Mouse (Mus musculus): Measurements from ENCODE around the gene Nkd2. TPM values are rescaled to one million over a fixed set of nuclear protein-coding genes. Genes with fewer than 3 reads are reported as not detected.

Nkd2 gene
- total and polyA plus RNA-seq, 2 experiments, result 0.09 to 0.83 TPM

DNA sequence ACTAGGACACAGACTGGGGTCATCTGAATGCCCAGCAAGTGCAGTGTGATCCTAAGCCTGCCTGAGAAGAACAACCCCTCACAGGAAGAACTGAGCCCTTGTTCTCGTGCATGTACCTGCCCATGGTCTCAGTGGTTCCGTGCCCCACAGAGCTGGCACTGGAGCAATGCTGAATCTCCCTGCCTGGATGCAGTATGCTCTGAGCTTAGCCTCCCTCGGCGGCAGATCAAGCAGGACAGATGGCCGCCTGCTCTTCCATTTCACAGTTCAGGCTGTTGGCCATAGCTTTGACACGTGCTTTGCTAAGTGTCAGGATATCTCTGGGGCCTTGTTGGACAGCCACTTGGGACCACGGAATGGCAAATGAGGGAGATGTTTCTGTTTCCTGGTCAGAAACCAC, 33.2 kb downstream of the Nkd2 start:
- Histone ChIP-seq H3K9ac (ENCODE audit: low read depth, low read length) (no peak overlapping the region), H3K4me1 (ENCODE audit: control insufficient read depth, insufficient read depth, low read length) (no peaks in the 10 kb centered on the region), H3K4me3 (ENCODE audit: insufficient read depth, low read depth, low read length) (no peak overlapping the region), H3K27me3 (ENCODE audit: control insufficient read depth, insufficient read depth, low read length) (no peaks in the 10 kb centered on the region), H3K36me3 (ENCODE audit: control insufficient read depth, insufficient read depth, low read length) (peaks cover 41% of the 10 kb centered on the region), H3K79me2 (ENCODE audit: control insufficient read depth, insufficient read depth, low read length) (no peaks in the 10 kb centered on the region), H3K27ac (replicated peaks; ENCODE audit: insufficient read depth, low read depth, low read length) (no peak overlapping the region)
- TF ChIP-seq CTCF (IDR thresholded peaks at IDR 0.05; ENCODE audit: low read depth, low read length) (no peak), POLR2A (IDR thresholded peaks at IDR 0.05; ENCODE audit: extremely low read depth, insufficient read depth, low read length) (no peak)
- no peak for DNase-seq (ENCODE audit: extremely low read depth, low read depth, low spot score)
- WGBS, result 91% methylated on average over 7 of the region's 7 CpGs

DNA sequence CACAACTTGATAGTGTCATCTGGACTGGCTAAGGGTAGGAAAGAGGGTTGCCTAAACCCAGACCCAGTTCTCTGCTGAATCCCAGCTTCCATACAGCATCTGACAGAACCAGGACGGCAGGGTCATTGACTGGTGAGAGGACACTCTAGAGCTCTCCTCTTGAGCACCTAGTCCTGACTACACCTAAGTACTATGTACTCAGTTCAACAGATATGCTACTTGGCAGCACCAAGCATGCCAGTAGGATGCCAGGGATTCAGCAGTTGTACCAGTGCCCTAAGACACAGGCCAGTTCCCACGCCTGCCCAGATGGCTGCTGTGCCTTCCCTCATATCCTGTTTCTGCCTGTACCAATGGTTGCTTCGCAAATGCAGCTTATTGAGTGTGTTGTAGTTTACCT, 34.5 kb downstream of the Nkd2 start:
- Histone ChIP-seq H3K4me3 (ENCODE audit: insufficient read depth, low read depth, low read length) (no peak overlapping the region), H3K9ac (ENCODE audit: low read depth, low read length) (no peak overlapping the region), H3K27ac (replicated peaks; ENCODE audit: insufficient read depth, low read depth, low read length) (no peak overlapping the region), H3K79me2 (ENCODE audit: control insufficient read depth, insufficient read depth, low read length) (no peaks in the 10 kb centered on the region), H3K4me1 (ENCODE audit: control insufficient read depth, insufficient read depth, low read length) (no peaks in the 10 kb centered on the region), H3K27me3 (ENCODE audit: control insufficient read depth, insufficient read depth, low read length) (no peaks in the 10 kb centered on the region), H3K36me3 (ENCODE audit: control insufficient read depth, insufficient read depth, low read length) (peaks cover 51% of the 10 kb centered on the region)
- DNase-seq (ENCODE audit: extremely low read depth, low read depth, low spot score), result peak; percentile 24
- 87% methylated on average over 3 of the region's 3 CpGs for WGBS
- TF ChIP-seq CTCF (IDR thresholded peaks at IDR 0.05; ENCODE audit: low read depth, low read length) (no peak), POLR2A (IDR thresholded peaks at IDR 0.05; ENCODE audit: extremely low read depth, insufficient read depth, low read length) (no peak)

DNA sequence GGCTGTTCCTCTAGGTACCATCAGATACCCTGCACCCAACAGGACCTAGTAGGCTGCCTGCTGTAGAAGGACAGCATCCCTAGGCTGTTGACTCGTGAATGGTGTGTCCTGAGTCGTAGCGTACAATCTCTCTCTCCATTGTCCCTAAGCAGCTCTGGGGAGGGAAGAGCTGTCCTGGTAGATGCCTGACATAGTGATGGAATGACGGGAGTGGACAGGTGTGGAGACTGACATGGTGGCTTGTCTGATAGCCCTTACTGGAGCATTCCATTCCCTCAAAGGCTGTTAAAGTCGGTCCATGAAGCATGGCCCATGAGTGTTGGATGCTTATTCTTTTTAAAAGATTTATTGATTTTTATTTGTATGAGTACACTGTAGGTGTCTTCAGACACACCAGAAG, 42.5 kb downstream of the Nkd2 start:
- Histone ChIP-seq H3K36me3 (ENCODE audit: control insufficient read depth, insufficient read depth, low read length) (peaks cover 53% of the 10 kb centered on the region), H3K79me2 (ENCODE audit: control insufficient read depth, insufficient read depth, low read length) (no peaks in the 10 kb centered on the region), H3K4me1 (ENCODE audit: control insufficient read depth, insufficient read depth, low read length) (no peaks in the 10 kb centered on the region), H3K9ac (ENCODE audit: low read depth, low read length) (no peak overlapping the region), H3K27me3 (ENCODE audit: control insufficient read depth, insufficient read depth, low read length) (no peaks in the 10 kb centered on the region), H3K4me3 (ENCODE audit: insufficient read depth, low read depth, low read length) (no peak overlapping the region), H3K27ac (replicated peaks; ENCODE audit: insufficient read depth, low read depth, low read length) (no peak overlapping the region)
- DNase-seq (ENCODE audit: extremely low read depth, low read depth, low spot score), result no peak
- no peak for TF ChIP-seq CTCF (IDR thresholded peaks at IDR 0.05; ENCODE audit: low read depth, low read length)
- TF ChIP-seq POLR2A (IDR thresholded peaks at IDR 0.05; ENCODE audit: extremely low read depth, insufficient read depth, low read length), result no peak
- WGBS, result 88% methylated on average over 5 of the region's 5 CpGs

DNA sequence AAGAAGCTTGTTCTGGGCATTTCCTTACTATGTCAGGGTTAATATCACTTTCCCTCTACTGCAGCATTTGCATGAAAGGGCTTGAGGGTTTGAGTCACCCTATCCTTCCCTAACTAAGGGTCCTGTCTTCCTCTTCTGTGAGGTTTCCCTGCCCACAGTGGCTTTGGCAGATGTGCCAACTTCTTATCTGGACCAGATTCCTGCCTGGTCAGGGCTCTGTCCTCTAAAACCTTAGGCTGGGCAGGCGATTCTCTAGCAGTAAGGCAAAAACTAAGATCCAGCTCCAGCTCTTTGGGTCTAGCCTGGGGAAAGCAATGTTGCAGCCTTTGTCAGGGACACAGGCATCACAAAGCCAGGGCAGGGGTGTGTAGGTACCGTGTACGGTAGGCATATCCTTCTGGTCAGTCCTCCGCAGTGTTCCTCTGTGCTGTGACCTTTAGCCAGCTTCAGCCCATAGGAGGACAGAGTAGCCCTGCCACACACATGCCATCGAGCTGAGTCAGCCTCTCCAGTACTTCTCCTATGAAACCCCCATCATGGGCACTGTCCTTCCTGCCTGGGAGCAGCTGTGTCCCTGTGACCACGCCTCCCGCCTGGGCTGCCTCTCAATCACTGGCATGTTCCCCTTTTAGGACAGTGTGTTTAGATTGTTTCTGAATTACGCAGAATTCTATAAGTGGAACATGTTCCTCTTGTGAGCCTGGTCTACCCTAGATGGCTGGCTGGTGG, 43.8 kb downstream of the Nkd2 start:
- Histone ChIP-seq H3K4me1 (ENCODE audit: control insufficient read depth, insufficient read depth, low read length) (no peaks in the 10 kb centered on the region), H3K9ac (ENCODE audit: low read depth, low read length) (no peak overlapping the region), H3K27ac (replicated peaks; ENCODE audit: insufficient read depth, low read depth, low read length) (no peak overlapping the region), H3K4me3 (ENCODE audit: insufficient read depth, low read depth, low read length) (no peak overlapping the region), H3K79me2 (ENCODE audit: control insufficient read depth, insufficient read depth, low read length) (no peaks in the 10 kb centered on the region), H3K36me3 (ENCODE audit: control insufficient read depth, insufficient read depth, low read length) (peaks cover 54% of the 10 kb centered on the region), H3K27me3 (ENCODE audit: control insufficient read depth, insufficient read depth, low read length) (no peaks in the 10 kb centered on the region)
- TF ChIP-seq CTCF (IDR thresholded peaks at IDR 0.05; ENCODE audit: low read depth, low read length) (no peak), POLR2A (IDR thresholded peaks at IDR 0.05; ENCODE audit: extremely low read depth, insufficient read depth, low read length) (no peak)
- 76% methylated on average over 8 of the region's 8 CpGs for WGBS
- peak; percentile 36 for DNase-seq (ENCODE audit: extremely low read depth, low read depth, low spot score)

DNA sequence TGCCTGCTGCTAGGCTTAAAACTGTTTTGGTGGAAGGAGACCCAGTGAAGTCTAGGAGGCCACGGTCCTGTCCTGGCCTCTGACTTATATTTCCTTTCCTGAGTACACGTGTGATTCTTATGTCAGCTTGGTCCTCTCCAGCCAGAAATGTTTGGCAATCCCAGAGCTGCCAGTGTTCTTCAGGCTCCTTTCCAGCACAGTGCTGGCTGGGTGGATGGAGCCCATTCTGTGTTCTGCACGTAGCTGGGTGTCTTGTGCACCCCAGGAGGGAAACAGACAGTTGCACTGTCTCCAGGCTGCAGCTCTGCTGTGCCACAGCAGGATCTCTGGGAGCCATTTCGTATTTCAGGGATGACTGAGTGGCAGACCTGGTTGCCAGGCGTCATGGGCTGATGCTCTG, 48.3 kb downstream of the Nkd2 start:
- no peak for DNase-seq (ENCODE audit: extremely low read depth, low read depth, low spot score)
- WGBS, result 72% methylated on average over 5 of the region's 5 CpGs
- Histone ChIP-seq H3K27me3 (ENCODE audit: control insufficient read depth, insufficient read depth, low read length) (no peaks in the 10 kb centered on the region), H3K36me3 (ENCODE audit: control insufficient read depth, insufficient read depth, low read length) (peaks cover 64% of the 10 kb centered on the region), H3K4me1 (ENCODE audit: control insufficient read depth, insufficient read depth, low read length) (no peaks in the 10 kb centered on the region), H3K4me3 (ENCODE audit: insufficient read depth, low read depth, low read length) (no peak overlapping the region), H3K9ac (ENCODE audit: low read depth, low read length) (no peak overlapping the region), H3K27ac (replicated peaks; ENCODE audit: insufficient read depth, low read depth, low read length) (no peak overlapping the region), H3K79me2 (ENCODE audit: control insufficient read depth, insufficient read depth, low read length) (no peaks in the 10 kb centered on the region)
- TF ChIP-seq CTCF (IDR thresholded peaks at IDR 0.05; ENCODE audit: low read depth, low read length) (no peak), POLR2A (IDR thresholded peaks at IDR 0.05; ENCODE audit: extremely low read depth, insufficient read depth, low read length) (no peak)

DNA sequence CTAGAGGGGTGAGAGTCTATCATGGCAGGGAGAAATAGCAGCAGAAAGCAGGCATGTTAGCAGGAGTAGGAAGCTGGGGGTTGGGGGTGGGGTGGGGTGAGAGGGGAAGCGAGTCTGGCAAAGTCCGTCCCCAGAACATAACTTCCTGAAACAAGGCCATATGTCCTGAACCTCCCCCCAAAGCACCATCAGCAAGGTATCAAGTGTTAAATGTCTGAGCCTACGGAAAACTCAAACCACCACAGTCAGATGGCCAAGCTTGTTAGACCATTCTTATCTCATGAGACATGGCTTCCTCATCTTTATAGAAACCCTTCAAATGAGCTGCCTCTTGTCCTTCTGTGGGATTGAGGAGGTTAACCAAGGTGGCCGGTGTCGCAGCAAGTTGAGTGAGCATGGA, 54.3 kb downstream of the Nkd2 start:
- TF ChIP-seq CTCF (IDR thresholded peaks at IDR 0.05; ENCODE audit: low read depth, low read length) (no peak), POLR2A (IDR thresholded peaks at IDR 0.05; ENCODE audit: extremely low read depth, insufficient read depth, low read length) (no peak)
- Histone ChIP-seq H3K9ac (ENCODE audit: low read depth, low read length) (no peak overlapping the region), H3K4me1 (ENCODE audit: control insufficient read depth, insufficient read depth, low read length) (no peaks in the 10 kb centered on the region), H3K27ac (replicated peaks; ENCODE audit: insufficient read depth, low read depth, low read length) (no peak overlapping the region), H3K27me3 (ENCODE audit: control insufficient read depth, insufficient read depth, low read length) (no peaks in the 10 kb centered on the region), H3K4me3 (ENCODE audit: insufficient read depth, low read depth, low read length) (no peak overlapping the region), H3K79me2 (ENCODE audit: control insufficient read depth, insufficient read depth, low read length) (no peaks in the 10 kb centered on the region), H3K36me3 (ENCODE audit: control insufficient read depth, insufficient read depth, low read length) (peaks cover 59% of the 10 kb centered on the region)
- no peak for DNase-seq (ENCODE audit: extremely low read depth, low read depth, low spot score)
- whole genome bisulfite sequencing, result 85% methylated on average over 5 of the region's 5 CpGs

All from liver, adult 2 months (tissue).